Mouse (Mus musculus): ENCODE data around the gene Pdzk1.

DNA sequence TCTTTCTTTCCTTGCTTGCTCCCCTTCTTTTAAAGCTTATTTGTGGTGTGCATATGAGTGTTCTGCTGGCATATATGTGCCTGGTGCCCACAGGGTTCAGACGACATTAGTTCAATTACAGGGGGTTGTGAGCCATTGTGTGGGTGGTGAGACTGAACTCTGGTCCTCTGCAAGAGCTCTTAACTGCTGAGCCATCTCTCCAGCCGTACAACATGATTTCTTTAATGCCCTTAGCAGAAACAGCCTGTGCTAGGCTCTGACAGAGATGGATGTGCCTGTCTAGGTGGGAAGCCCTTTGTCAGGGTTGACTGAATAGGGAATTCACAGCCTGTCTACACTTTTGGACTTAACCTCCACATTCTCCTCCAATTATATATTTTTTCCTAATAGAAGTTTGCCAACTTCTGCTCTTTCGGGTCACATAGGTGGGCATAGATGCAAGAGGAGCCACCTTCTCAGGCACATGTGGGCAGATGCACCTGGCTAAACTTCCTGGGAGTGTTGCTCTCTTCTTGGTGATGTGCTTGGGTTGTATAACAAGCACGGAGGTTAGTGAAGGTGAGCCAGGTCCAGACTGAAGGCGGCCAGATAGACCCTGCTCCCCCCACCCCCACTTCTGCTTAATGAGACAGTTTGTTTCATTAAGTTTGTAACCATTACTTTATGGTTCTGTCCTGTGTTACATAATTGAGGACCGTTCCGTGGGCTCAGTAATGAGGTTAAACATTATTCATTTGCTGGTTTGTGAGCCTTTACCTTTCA, 5.7 kb downstream of the Pdzk1 start:
- TF ChIP-seq POLR2A (IDR thresholded peaks at IDR 0.05; ENCODE audit: low read depth, low read length) (no peak), CTCF (conservative IDR thresholded peaks at IDR 0.05; ENCODE audit: insufficient read depth, insufficient read length, low read depth, low read length) (no peak)

Data from kidney, adult 2 months (tissue).